Mouse (Mus musculus): Measurements from ENCODE around the gene Tlk2. TPM values are rescaled to one million over a fixed set of nuclear protein-coding genes. Genes with fewer than 3 reads are reported as not detected.

Gene Tlk2
- polyA plus RNA-seq, 1 experiment from 2014 or later, result 26.8 TPM

GRCm38 (mm10) chr11:105152017-105152300 is 26.6 kb upstream of the Tlk2 start:
- no peak for TF ChIP-seq CTCF (IDR thresholded peaks at IDR 0.05; ENCODE audit: low read depth)
- ATAC-seq (ENCODE audit: insufficient read depth) (no peak), DNase-seq (no peak)
- H3K4me2 ChIP-seq, result no peak overlapping the region
- 75% methylated on average over 1 of the region's 4 CpGs for WGBS
- H3K27me3 ChIP-seq (ENCODE audit: insufficient read depth, low read length), result no peaks in the 10 kb centered on the region
- H3K4me3 ChIP-seq (ENCODE audit: low read depth, low read length), result no peak overlapping the region
- peaks cover 12% of the 10 kb centered on the region for H3K4me1 ChIP-seq (ENCODE audit: insufficient read depth)
- H3K36me3 ChIP-seq (ENCODE audit: insufficient read depth), result no peaks in the 10 kb centered on the region
- H3K9ac ChIP-seq, result no peak overlapping the region
- H3K9me3 ChIP-seq (ENCODE audit: low read depth, low read length), result no peaks in the 10 kb centered on the region
- H3K27ac ChIP-seq (ENCODE audit: low read depth), result no peak overlapping the region

DNA sequence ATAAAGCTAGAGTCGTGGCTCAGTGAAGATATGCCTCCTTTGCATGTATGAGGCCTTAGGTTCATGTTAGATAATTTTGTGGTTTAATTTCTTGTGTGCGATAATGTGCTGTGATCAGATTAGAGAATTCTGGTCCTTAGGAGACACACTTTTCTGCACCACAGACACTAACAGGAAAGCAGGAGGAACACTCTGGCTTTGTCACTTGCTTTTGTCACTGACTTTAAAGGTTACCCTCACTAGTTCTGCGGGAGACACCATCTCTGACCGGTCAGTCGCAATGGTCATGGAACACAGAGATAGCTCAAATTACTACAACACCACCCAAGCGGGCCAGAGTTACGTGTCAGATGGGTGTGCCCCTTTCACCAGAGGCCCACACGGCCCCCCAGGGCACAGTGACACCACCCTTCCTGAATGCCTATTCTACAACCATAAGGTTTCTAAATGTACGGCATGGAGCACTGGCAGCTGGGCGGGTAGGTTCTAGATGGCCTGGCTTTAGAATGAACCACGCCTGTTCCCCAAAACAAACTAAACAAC is 26.2 kb upstream of the Tlk2 start:
- DNase-seq, result no peak
- H3K4me2 ChIP-seq, result no peak overlapping the region
- 74% methylated on average over 11 of the region's 11 CpGs for WGBS
- H3K9me3 ChIP-seq (ENCODE audit: low read depth, low read length), result no peaks in the 10 kb centered on the region
- H3K4me1 ChIP-seq (ENCODE audit: insufficient read depth), result peaks cover 12% of the 10 kb centered on the region
- H3K9ac ChIP-seq, result no peak overlapping the region
- no peak for ATAC-seq (ENCODE audit: insufficient read depth)
- H3K27me3 ChIP-seq (ENCODE audit: insufficient read depth, low read length), result no peaks in the 10 kb centered on the region
- no peak for TF ChIP-seq CTCF (IDR thresholded peaks at IDR 0.05; ENCODE audit: low read depth)
- H3K4me3 ChIP-seq (ENCODE audit: low read depth, low read length), result no peak overlapping the region
- no peaks in the 10 kb centered on the region for H3K36me3 ChIP-seq (ENCODE audit: insufficient read depth)
- no peak overlapping the region for H3K27ac ChIP-seq (ENCODE audit: low read depth)

GRCm38 (mm10) chr11:105153068-105153833 is 25.4 kb upstream of the Tlk2 start:
- ATAC-seq (ENCODE audit: insufficient read depth), result peak; percentile 87
- Histone ChIP-seq H3K27ac (ENCODE audit: low read depth) (peak overlapping the region; percentile 46), H3K36me3 (ENCODE audit: insufficient read depth) (no peaks in the 10 kb centered on the region), H3K4me1 (ENCODE audit: insufficient read depth) (peaks cover 12% of the 10 kb centered on the region), H3K9ac (no peak overlapping the region), H3K4me3 (ENCODE audit: low read depth, low read length) (no peak overlapping the region), H3K4me2 (peak overlapping the region; percentile 29; the same call in 1 of the 2 replicates), H3K27me3 (ENCODE audit: insufficient read depth, low read length) (no peaks in the 10 kb centered on the region), H3K9me3 (ENCODE audit: low read depth, low read length) (no peaks in the 10 kb centered on the region)
- TF ChIP-seq CTCF (IDR thresholded peaks at IDR 0.05; ENCODE audit: low read depth), result no peak
- WGBS, result 13% methylated on average over 12 of the region's 12 CpGs
- DNase-seq, result peak; percentile 84

DNA sequence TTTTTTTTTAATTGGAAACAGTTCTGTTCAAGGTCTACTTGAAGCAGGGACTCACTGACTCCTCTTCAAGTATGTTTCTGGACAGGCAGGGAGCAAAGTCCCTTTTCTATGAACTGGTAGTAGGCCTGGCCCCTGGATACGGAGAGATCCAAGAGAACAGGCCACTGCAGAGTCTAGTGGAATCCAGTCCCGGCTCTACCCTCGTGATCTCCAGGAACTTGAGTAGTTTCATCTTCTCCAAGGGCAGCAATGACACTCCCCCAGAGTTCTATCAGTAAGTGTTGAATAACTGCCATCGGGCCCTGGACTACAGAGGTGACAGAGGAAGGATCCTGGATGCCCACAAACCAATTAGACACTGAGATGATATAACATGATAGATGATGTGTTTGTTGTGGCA is 22.7 kb upstream of the Tlk2 start:
- Histone ChIP-seq H3K36me3 (ENCODE audit: insufficient read depth) (no peaks in the 10 kb centered on the region), H3K4me2 (no peak overlapping the region), H3K4me3 (ENCODE audit: low read depth, low read length) (no peak overlapping the region), H3K4me1 (ENCODE audit: insufficient read depth) (peaks cover 12% of the 10 kb centered on the region), H3K27me3 (ENCODE audit: insufficient read depth, low read length) (no peaks in the 10 kb centered on the region), H3K27ac (ENCODE audit: low read depth) (no peak overlapping the region; the same call in 1 of the 2 replicates), H3K9me3 (ENCODE audit: low read depth, low read length) (no peaks in the 10 kb centered on the region), H3K9ac (no peak overlapping the region)
- DNase-seq (peak; percentile 57), ATAC-seq (ENCODE audit: insufficient read depth) (no peak)
- WGBS, result 20% methylated on average over 4 of the region's 4 CpGs
- TF ChIP-seq CTCF (IDR thresholded peaks at IDR 0.05; ENCODE audit: low read depth), result no peak

DNA sequence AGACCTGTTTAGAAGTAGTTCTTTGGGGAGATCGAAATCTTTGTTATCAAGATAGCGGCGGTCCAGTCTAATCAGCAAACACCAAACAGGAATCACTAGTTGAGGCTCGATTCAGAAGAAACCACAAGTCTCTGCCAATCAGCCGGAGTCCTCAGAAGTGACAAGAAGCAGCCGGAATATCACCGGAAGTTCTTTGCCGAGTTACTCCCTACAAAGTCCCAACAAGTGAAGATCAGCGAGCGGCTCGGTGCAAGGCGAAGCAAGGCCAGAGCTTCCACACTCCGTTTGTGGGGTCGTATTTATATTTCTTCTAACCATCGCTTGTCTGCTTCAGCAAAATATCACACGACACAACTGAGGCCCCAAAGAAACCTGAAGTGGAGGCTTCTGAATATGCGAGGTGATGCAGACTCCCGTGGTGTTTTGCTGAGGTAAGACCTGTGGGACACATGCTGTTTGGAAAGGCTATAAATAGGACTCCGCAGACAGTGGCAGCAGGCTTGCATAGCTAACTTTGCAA is 21.8 kb upstream of the Tlk2 start:
- no peaks in the 10 kb centered on the region for H3K27me3 ChIP-seq (ENCODE audit: insufficient read depth, low read length)
- H3K9ac ChIP-seq, result no peak overlapping the region
- WGBS, result 69% methylated on average over 19 of the region's 19 CpGs
- H3K27ac ChIP-seq (ENCODE audit: low read depth), result no peak overlapping the region
- no peak overlapping the region for H3K4me3 ChIP-seq (ENCODE audit: low read depth, low read length)
- H3K4me2 ChIP-seq, result no peak overlapping the region
- DNase-seq, result no peak
- TF ChIP-seq CTCF (IDR thresholded peaks at IDR 0.05; ENCODE audit: low read depth), result no peak
- no peak for ATAC-seq (ENCODE audit: insufficient read depth)
- no peaks in the 10 kb centered on the region for H3K9me3 ChIP-seq (ENCODE audit: low read depth, low read length)
- no peaks in the 10 kb centered on the region for H3K36me3 ChIP-seq (ENCODE audit: insufficient read depth)
- peaks cover 12% of the 10 kb centered on the region for H3K4me1 ChIP-seq (ENCODE audit: insufficient read depth)

- no peak overlapping the region for H3K27ac ChIP-seq (ENCODE audit: low read depth)
- H3K27me3 ChIP-seq (ENCODE audit: insufficient read depth, low read length), result no peaks in the 10 kb centered on the region
- no peak for DNase-seq
- ATAC-seq (ENCODE audit: insufficient read depth), result no peak
- no peaks in the 10 kb centered on the region; the same call in 1 of the 2 replicates for H3K9me3 ChIP-seq (ENCODE audit: low read depth, low read length)
- no peak overlapping the region for H3K4me2 ChIP-seq
- H3K4me1 ChIP-seq (ENCODE audit: insufficient read depth), result peaks cover 10% of the 10 kb centered on the region
- TF ChIP-seq CTCF (IDR thresholded peaks at IDR 0.05; ENCODE audit: low read depth), result no peak
- no peak overlapping the region for H3K4me3 ChIP-seq (ENCODE audit: low read depth, low read length)
- H3K9ac ChIP-seq, result no peak overlapping the region
- no peaks in the 10 kb centered on the region for H3K36me3 ChIP-seq (ENCODE audit: insufficient read depth)
These were observed 20.6 kb upstream of the Tlk2 start for GRCm38 (mm10) chr11:105158047-105158446.

DNA sequence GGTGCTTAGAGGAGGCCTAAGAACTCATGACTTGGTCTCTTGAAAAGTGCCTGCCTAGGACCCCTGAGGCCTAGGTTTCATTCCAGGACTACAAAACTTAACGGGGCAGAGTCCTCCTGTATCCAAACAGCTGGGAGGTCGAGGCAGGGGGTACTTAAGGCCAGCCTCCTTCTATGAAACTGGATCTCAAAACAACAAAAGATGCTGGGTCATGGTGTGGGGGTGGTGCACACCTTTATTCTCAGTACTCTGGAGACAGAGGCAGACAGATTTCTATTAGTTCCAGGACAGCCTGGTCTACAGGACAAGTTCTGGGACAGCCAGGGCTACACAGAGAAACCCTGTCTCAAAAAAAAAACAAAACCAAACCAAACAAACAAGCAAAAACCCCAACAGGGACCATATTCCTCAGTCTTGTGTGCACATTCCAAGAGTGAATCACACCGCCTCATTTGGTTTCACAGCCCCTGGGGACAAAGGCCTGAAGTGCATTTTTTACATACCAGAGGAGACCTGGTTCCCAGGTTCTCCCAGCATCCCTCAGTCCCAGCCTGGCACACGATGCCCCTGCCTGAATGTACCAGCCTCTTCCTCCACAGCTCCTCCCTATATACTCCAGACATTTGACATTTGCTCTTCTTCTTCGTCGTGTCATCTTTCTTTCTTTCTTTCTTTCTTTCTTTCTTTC is 18.8 kb upstream of the Tlk2 start:
- no peaks in the 10 kb centered on the region for H3K27me3 ChIP-seq (ENCODE audit: insufficient read depth, low read length)
- H3K27ac ChIP-seq (ENCODE audit: low read depth), result no peak overlapping the region
- ATAC-seq (ENCODE audit: insufficient read depth) (no peak), DNase-seq (peak; percentile 34)
- 52% methylated on average over 6 of the region's 6 CpGs for WGBS
- H3K4me2 ChIP-seq, result no peak overlapping the region
- H3K9ac ChIP-seq, result no peak overlapping the region
- no peak for TF ChIP-seq CTCF (IDR thresholded peaks at IDR 0.05; ENCODE audit: low read depth)
- peaks cover 6% of the 10 kb centered on the region; the same call in 1 of the 2 replicates for H3K9me3 ChIP-seq (ENCODE audit: low read depth, low read length)
- H3K4me3 ChIP-seq (ENCODE audit: low read depth, low read length), result no peak overlapping the region
- no peaks in the 10 kb centered on the region for H3K36me3 ChIP-seq (ENCODE audit: insufficient read depth)
- peaks cover 3% of the 10 kb centered on the region; the same call in 1 of the 2 replicates for H3K4me1 ChIP-seq (ENCODE audit: insufficient read depth)
